Mouse (Mus musculus) CH12.LX (cell line): ENCODE measurements at regions not wholly inside any gene's neighbourhood (a gene's known extent, or its start where the extent isn't known, plus 50 kb on each side); places are given as distances from the start of the nearest gene placed in this dataset.

ENCODE experiments used
- CHD2 ChIP-seq: IDR thresholded peaks from 2 replicates; pipeline ENCODE4 v1.6.1; 2011; ENCODE audit warnings: low read length, improper control_type of control experiment
- CTCF ChIP-seq, 2 experiments: IDR thresholded peaks in 1 of 2; conservative IDR thresholded peaks in 1 of 2; 2 replicates each; pipeline ENCODE4 v1.5.1; 2011 to 2012; ENCODE audit warnings: low read depth in 2 of 2, low read length in 2 of 2, improper control_type of control experiment in 1 of 2, inconsistent platforms in 1 of 2, mild to moderate bottlenecking in 1 of 2, moderate library complexity in 1 of 2
- HCFC1 ChIP-seq: IDR thresholded peaks from 2 replicates; pipeline ENCODE4 v1.6.1; 2012; ENCODE audit warnings: low read depth, mild to moderate bottlenecking, inconsistent platforms, low read length, improper control_type of control experiment
- MYC ChIP-seq: IDR thresholded peaks from 2 replicates; pipeline ENCODE4 v1.6.1; 2011; ENCODE audit warnings: low read depth, mild to moderate bottlenecking, improper control_type of control experiment, low read length
- NRF1 ChIP-seq: IDR thresholded peaks from 2 replicates; pipeline ENCODE4 v1.6.1; 2014; ENCODE audit warnings: low read depth, mild to moderate bottlenecking, inconsistent platforms, low read length, improper control_type of control experiment, moderate library complexity
- POLR2A ChIP-seq: IDR thresholded peaks from 2 replicates; pipeline ENCODE4 v1.6.1; 2011; ENCODE audit warnings: low read depth, mild to moderate bottlenecking, improper control_type of control experiment, low read length
- USF1 ChIP-seq: IDR thresholded peaks from 2 replicates; pipeline ENCODE4 v1.6.1; 2014; ENCODE audit warnings: low read depth, mild to moderate bottlenecking, inconsistent platforms, low read length, improper control_type of control experiment

DNA sequence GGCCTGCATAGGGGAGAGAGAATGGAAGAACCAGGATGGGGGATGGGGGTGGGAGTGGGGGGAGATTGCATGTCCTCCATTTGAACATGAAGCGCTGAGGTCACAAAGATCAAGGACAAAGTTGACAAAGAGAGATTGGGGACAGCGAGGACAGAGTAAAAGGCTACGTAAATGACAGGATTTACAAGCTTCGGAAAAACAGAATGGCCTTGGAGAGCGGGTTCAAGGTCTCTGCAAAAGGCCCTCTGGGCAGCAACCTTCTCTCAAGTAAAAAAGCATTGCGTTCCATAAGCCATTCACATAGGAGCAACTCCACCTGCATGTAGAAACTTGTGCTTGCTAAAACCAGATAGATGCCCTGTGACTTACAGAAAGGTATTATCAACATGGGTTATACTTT lies 86.0 kb upstream of the Frmd6 start:
- TF ChIP-seq CTCF (conservative IDR thresholded peaks at IDR 0.05 in 1 of 2, IDR thresholded peaks at IDR 0.05 in 1 of 2; ENCODE audit: low read depth in 2 of 2, low read length in 2 of 2) (no peak), MYC (no peak), NRF1 (no peak), POLR2A (no peak), CHD2 (no peak), USF1 (no peak), HCFC1 (no peak)
